Mouse (Mus musculus) heart, postnatal 0 days (tissue): ENCODE data around the gene Egflam.

Experiments
- CTCF ChIP-seq: IDR thresholded peaks from 2 replicates; pipeline ENCODE4 v1.5.1; 2016; ENCODE audit warnings: antibody characterized with exemption, control low read depth, low read depth
- EP300 ChIP-seq: IDR thresholded peaks from 2 replicates; pipeline ENCODE4 v1.6.1; 2016; ENCODE audit warnings: antibody characterized with exemption, low read depth

DNA sequence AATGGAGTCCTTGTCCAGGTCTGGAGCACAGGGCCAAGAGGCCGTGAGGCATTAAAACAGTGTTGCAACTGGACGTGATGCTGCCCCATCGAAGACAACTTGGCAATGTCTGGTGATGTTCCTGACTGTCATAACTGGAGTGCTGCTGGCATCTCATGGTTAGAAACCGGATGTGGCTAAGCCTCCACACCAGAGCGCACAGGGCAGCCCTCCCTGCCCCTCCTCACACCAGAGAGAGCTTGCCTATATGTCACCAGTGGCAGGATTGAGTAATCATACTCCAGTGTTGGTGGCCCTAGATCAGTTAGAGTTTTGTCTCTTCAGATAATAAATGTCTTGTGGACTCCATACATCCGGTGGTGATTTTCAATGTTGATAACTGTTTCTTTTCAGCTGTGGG, 210.5 kb downstream of the Egflam start:
- TF ChIP-seq CTCF (no peak), EP300 (no peak)
